Mouse (Mus musculus): ENCODE results near the gene Pde1a. TPM values are rescaled to one million over a fixed set of nuclear protein-coding genes. Genes with fewer than 3 reads are reported as not detected.

The Pde1a gene
- polyA plus RNA-seq, 1 experiment from 2014 or later = 0.92 TPM

- no peak for DNase-seq (ENCODE audit: low spot score)
These were observed 82.3 kb downstream of the Pde1a start for GRCm38 (mm10) chr2:80046751-80047513.

- DNase-seq (ENCODE audit: low spot score) = no peak
These were observed 90.4 kb downstream of the Pde1a start for GRCm38 (mm10) chr2:80038642-80039445.

GRCm38 (mm10) chr2:80037971-80038370, 91.3 kb downstream of the Pde1a start:
- DNase-seq (ENCODE audit: low spot score) = no peak

GRCm38 (mm10) chr2:80029051-80029450, 100.2 kb downstream of the Pde1a start:
- DNase-seq (ENCODE audit: low spot score) = no peak

GRCm38 (mm10) chr2:80026053-80026452, 103.2 kb downstream of the Pde1a start:
- no peak for DNase-seq (ENCODE audit: low spot score)

- no peak for DNase-seq (ENCODE audit: low spot score)
These were observed 103.7 kb downstream of the Pde1a start for GRCm38 (mm10) chr2:80025597-80025996.

- no peak for DNase-seq (ENCODE audit: low spot score)
These were observed 104.2 kb downstream of the Pde1a start for GRCm38 (mm10) chr2:80025038-80025437.

- DNase-seq (ENCODE audit: low spot score) = no peak
These were observed 115.1 kb downstream of the Pde1a start for GRCm38 (mm10) chr2:80014161-80014560.

- no peak for DNase-seq (ENCODE audit: low spot score)
These were observed 116.2 kb downstream of the Pde1a start for GRCm38 (mm10) chr2:80013060-80013459.

- no peak for DNase-seq (ENCODE audit: low spot score)
These were observed 130.1 kb downstream of the Pde1a start for GRCm38 (mm10) chr2:79999168-79999567.

GRCm38 (mm10) chr2:79998460-79998859, 130.8 kb downstream of the Pde1a start:
- no peak for DNase-seq (ENCODE audit: low spot score)

- DNase-seq (ENCODE audit: low spot score) = no peak
These were observed 137.6 kb downstream of the Pde1a start for GRCm38 (mm10) chr2:79991642-79992041.

- no peak for DNase-seq (ENCODE audit: low spot score)
These were observed 145.5 kb downstream of the Pde1a start for GRCm38 (mm10) chr2:79983778-79984177.

GRCm38 (mm10) chr2:79983222-79983632, 146.0 kb downstream of the Pde1a start:
- DNase-seq (ENCODE audit: low spot score) = no peak

GRCm38 (mm10) chr2:79981781-79982180, 147.5 kb downstream of the Pde1a start:
- no peak for DNase-seq (ENCODE audit: low spot score)

GRCm38 (mm10) chr2:79978992-79979391, 150.3 kb downstream of the Pde1a start:
- DNase-seq (ENCODE audit: low spot score) = no peak

GRCm38 (mm10) chr2:79977259-79977658, 152.0 kb downstream of the Pde1a start:
- DNase-seq (ENCODE audit: low spot score) = no peak

- no peak for DNase-seq (ENCODE audit: low spot score)
These were observed 153.3 kb downstream of the Pde1a start for GRCm38 (mm10) chr2:79975947-79976346.

GRCm38 (mm10) chr2:79972271-79972670, 157.0 kb downstream of the Pde1a start:
- DNase-seq (ENCODE audit: low spot score) = no peak

GRCm38 (mm10) chr2:79969594-79969993, 159.7 kb downstream of the Pde1a start:
- DNase-seq (ENCODE audit: low spot score) = no peak

GRCm38 (mm10) chr2:79966681-79967506, 162.4 kb downstream of the Pde1a start:
- no peak for DNase-seq (ENCODE audit: low spot score)

GRCm38 (mm10) chr2:79966086-79966485, 163.2 kb downstream of the Pde1a start:
- no peak for DNase-seq (ENCODE audit: low spot score)

All from thymus, postnatal 0 days (tissue).